Mouse (Mus musculus): ENCODE measurements around the gene 2610044O15Rik8. TPM values are rescaled to one million over a fixed set of nuclear protein-coding genes. Genes with fewer than 3 reads are reported as not detected.
"Not testable (repeated sequence)": the region's sequence is repeated elsewhere in the genome, so short reads cannot be mapped to it uniquely, and the experiment has no call there.

The 2610044O15Rik8 gene
- 28.2 and 28.6 TPM in 2 replicates for polyA plus RNA-seq (2014; fragmentation: Nextera tagmentation; extraction: Ambion mirVana)

DNA sequence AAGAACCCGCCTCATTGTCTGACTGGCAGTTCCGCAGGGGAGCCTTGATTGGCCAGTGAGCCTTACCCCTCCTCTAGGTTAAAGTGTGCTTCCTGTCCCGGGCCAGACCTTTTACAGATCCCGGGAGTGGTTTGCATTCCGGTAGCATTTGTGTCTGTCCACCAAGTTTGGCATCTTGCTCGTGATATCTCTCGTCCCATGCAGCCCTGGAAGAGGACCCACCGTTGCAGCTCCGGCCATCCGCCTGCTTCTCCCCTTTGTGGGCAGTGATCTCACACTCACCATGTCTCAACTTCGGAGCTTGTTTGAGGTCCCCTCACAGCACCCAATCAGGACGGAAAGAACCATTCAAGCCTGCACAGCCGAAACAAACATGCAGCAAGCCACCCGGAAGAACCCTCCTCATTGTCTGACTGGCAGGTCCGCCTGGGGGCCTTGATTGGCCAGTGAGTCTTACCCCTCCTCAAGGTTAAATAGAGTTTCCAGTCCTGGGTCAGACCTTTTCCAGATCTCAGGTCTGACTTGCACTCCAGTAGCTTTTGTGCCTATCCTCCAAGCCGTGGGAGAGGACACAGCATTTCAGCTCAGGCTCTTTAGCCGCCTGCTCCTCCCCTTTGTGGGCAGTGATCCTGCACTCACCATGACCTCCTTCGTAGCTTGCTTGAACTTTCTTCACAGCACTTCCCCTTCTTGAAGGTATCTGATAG lies at the start of gene 2610044O15Rik8:
Gene 2610044O15Rik8 (minus strand): TSS at position 380 of the 707 bp plus-strand sequence.
- Histone ChIP-seq H3K27ac (ENCODE audit: low read depth, low read length) (peak within 1 kb of the TSS; percentile 85), H3K9me3 (ENCODE audit: control insufficient read depth, low read length) (no peaks in the 10 kb centered on the region), H3K4me1 (replicated peaks; ENCODE audit: control insufficient read depth, insufficient read depth, low read length) (no peaks in the 10 kb centered on the region), H3K9ac (ENCODE audit: low read depth, low read length) (peak within 1 kb of the TSS; percentile 65), H3K4me3 (ENCODE audit: low read depth, low read length) (peak within 1 kb of the TSS; percentile 55), H3K36me3 (ENCODE audit: control insufficient read depth, insufficient read depth, low read length) (no peaks in the 10 kb centered on the region), H3K27me3 (ENCODE audit: control insufficient read depth, insufficient read depth, low read length) (no peaks in the 10 kb centered on the region), H3K4me2 (replicated peaks; ENCODE audit: low read depth, low read length) (peak within 1 kb of the TSS; percentile 62)
- DNase-seq (ENCODE audit: low spot score) (peak; percentile 82), ATAC-seq (ENCODE audit: low FRiP score) (peak; percentile 100)
- WGBS, result 0% methylated on average over 18 of the region's 18 CpGs

DNA sequence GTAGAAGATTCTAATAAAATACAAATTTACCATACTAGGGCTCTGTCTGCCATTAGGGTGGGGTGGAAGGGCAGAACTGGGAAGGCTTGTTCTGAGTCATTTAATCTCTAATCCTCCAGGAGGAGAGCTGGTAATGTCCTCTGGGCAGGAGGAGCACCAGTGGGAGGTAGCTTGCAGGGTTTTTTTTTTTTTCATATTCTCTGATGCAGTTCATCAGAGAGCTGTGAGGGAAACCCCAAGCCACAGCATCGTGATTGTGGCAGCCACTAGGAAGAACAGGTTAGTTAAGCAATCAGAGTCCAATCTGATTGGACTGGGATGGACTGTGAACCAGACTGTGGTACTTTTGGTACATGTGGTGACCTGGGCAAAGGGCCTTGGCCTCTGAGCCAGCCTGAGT lies 31.7 kb upstream of the 2610044O15Rik8 start:
- 79% methylated on average over 1 of the region's 1 CpGs for WGBS
- Histone ChIP-seq H3K4me2 (replicated peaks; ENCODE audit: low read depth, low read length) (no peak overlapping the region), H3K27ac (ENCODE audit: low read depth, low read length) (no peak overlapping the region), H3K4me3 (ENCODE audit: low read depth, low read length) (no peak overlapping the region), H3K9me3 (ENCODE audit: control insufficient read depth, low read length) (no peaks in the 10 kb centered on the region), H3K36me3 (ENCODE audit: control insufficient read depth, insufficient read depth, low read length) (no peaks in the 10 kb centered on the region), H3K9ac (ENCODE audit: low read depth, low read length) (no peak overlapping the region), H3K27me3 (ENCODE audit: control insufficient read depth, insufficient read depth, low read length) (no peaks in the 10 kb centered on the region), H3K4me1 (replicated peaks; ENCODE audit: control insufficient read depth, insufficient read depth, low read length) (no peaks in the 10 kb centered on the region)
- DNase-seq (ENCODE audit: low spot score) (no peak), ATAC-seq (ENCODE audit: low FRiP score) (no peak)

DNA sequence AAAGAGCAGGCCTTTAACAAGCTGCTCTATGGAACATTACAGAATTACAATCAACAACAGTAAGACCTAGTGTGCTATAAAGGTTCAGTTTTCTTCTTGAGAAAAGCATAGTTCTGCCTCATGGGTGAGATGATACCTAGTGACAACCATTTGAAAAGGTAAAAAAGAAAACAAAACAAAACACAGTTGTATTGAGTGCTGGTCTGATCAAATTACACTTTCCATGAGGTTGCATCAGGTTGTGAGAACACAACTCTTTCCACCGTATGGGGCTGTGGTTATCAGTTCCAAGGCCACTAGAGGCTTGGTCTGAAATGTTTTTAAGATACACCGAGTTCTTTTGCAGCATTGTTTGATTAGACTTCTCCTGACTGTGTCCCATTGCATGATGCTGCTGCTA lies 30.1 kb upstream of the 2610044O15Rik8 start:
- Histone ChIP-seq H3K27ac (ENCODE audit: low read depth, low read length) (no peak overlapping the region), H3K4me1 (replicated peaks; ENCODE audit: control insufficient read depth, insufficient read depth, low read length) (no peaks in the 10 kb centered on the region), H3K27me3 (ENCODE audit: control insufficient read depth, insufficient read depth, low read length) (no peaks in the 10 kb centered on the region), H3K9me3 (ENCODE audit: control insufficient read depth, low read length) (no peaks in the 10 kb centered on the region), H3K9ac (ENCODE audit: low read depth, low read length) (no peak overlapping the region), H3K4me3 (ENCODE audit: low read depth, low read length) (no peak overlapping the region), H3K4me2 (replicated peaks; ENCODE audit: low read depth, low read length) (peak overlapping the region; percentile 36; the same call in 1 of the 2 replicates), H3K36me3 (ENCODE audit: control insufficient read depth, insufficient read depth, low read length) (no peaks in the 10 kb centered on the region)
- ATAC-seq (ENCODE audit: low FRiP score) (no peak), DNase-seq (ENCODE audit: low spot score) (no peak)
- WGBS, result 84% methylated on average over 2 of the region's 2 CpGs

DNA sequence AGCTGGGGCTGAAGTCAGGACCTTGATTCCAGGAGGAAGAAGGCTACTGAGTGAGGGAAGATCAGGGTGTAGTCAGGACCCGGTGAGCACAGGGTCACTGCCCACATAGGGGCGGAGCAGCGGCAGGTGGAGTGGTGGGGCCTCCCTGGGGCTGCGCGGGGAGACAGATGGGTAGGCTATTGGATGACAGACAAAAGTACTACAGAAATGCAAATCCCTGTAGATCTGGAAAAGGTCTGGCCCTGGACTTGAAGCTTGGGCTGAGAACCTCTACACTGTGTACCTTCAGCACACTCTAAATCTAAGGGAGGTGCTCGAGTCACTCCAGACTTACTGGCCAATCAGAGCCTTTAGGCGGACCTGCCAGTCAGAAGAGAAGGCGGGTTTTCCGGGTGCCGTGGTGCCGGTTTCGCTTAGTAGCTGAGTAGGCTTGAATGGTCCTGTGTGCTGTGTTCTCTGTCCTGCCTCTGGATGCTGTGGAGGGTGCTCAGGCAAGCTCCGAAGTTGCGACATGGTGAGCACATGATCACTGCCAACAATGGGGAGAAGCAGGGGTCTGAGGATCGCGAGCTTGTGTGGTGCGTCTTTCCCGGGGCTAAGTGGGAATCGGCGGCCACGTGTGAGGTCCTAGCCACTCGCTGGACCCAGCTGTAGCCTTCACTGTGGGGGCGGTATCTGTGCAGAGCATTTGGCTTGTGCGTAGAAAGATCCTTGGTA lies 29.2 kb upstream of the 2610044O15Rik8 start:
- ATAC-seq (ENCODE audit: low FRiP score), result peak; percentile 99
- not testable (repeated sequence) for H3K4me1 ChIP-seq (replicated peaks; ENCODE audit: control insufficient read depth, insufficient read depth, low read length); H3K9me3 ChIP-seq (ENCODE audit: control insufficient read depth, low read length); H3K27me3 ChIP-seq (ENCODE audit: control insufficient read depth, insufficient read depth, low read length); H3K27ac ChIP-seq (ENCODE audit: low read depth, low read length); H3K36me3 ChIP-seq (ENCODE audit: control insufficient read depth, insufficient read depth, low read length)
- 2% methylated on average over 23 of the region's 24 CpGs for WGBS
- peak overlapping the region; percentile 47; the same call in 1 of the 2 replicates for H3K9ac ChIP-seq (ENCODE audit: low read depth, low read length)
- H3K4me3 ChIP-seq (ENCODE audit: low read depth, low read length), result peak overlapping the region; percentile 47
- peak; percentile 71 for DNase-seq (ENCODE audit: low spot score)
- peak overlapping the region; percentile 52 for H3K4me2 ChIP-seq (replicated peaks; ENCODE audit: low read depth, low read length)

DNA sequence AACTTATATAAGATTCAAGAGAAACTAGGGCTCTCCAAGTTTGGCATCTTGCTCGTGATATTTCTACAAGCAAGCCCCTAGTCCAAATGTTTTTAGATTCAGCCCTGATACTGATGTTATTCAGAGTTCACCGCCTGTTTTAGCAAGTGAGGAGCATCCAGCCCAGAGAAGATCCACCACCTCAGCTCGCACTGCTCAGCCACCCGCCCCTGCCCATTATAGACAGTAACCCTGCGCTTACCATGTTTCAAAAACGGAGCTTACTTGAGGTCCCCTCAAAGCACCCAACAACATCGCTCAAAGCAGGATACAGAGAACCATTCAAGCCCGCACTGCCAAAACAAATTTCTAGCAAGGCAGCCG lies 561 bp downstream of the 2610044O15Rik8 start:
- Histone ChIP-seq H3K4me2 (replicated peaks; ENCODE audit: low read depth, low read length) (peak overlapping the region; percentile 62; the same call in 1 of the 2 replicates), H3K36me3 (ENCODE audit: control insufficient read depth, insufficient read depth, low read length) (no peaks in the 10 kb centered on the region), H3K4me3 (ENCODE audit: low read depth, low read length) (peak overlapping the region; percentile 55), H3K9ac (ENCODE audit: low read depth, low read length) (peak overlapping the region; percentile 57), H3K9me3 (ENCODE audit: control insufficient read depth, low read length) (no peaks in the 10 kb centered on the region), H3K27me3 (ENCODE audit: control insufficient read depth, insufficient read depth, low read length) (no peaks in the 10 kb centered on the region), H3K4me1 (replicated peaks; ENCODE audit: control insufficient read depth, insufficient read depth, low read length) (no peaks in the 10 kb centered on the region), H3K27ac (ENCODE audit: low read depth, low read length) (peak overlapping the region; percentile 85; the same call in 1 of the 2 replicates)
- WGBS, result 2% methylated on average over 9 of the region's 9 CpGs
- ATAC-seq (ENCODE audit: low FRiP score) (no peak), DNase-seq (ENCODE audit: low spot score) (no peak)

Other genes starting within 250 kb of the 2610044O15Rik8 start
- gene Ccdc7a, start 168.9 kb downstream of the 2610044O15Rik8 start, polyA plus RNA-seq (2014; fragmentation: Nextera tagmentation; extraction: Ambion mirVana), result not detected in 2 replicates
- gene Ccdc7b, start 167.3 kb downstream of the 2610044O15Rik8 start, polyA plus RNA-seq (2014; fragmentation: Nextera tagmentation; extraction: Ambion mirVana), result not detected in 2 replicates
- not detected in 2 replicates for gene Gm10999, start 102.7 kb downstream of the 2610044O15Rik8 start, polyA plus RNA-seq (2014; fragmentation: Nextera tagmentation; extraction: Ambion mirVana)